Mouse (Mus musculus): ENCODE measurements around the gene Ralb.

The Ralb gene

GRCm38 (mm10) chr1:119450651-119451345, 53.8 kb downstream of the Ralb start:
- no peak for DNase-seq (ENCODE audit: low spot score in 2 of 2)

- no peak for DNase-seq (ENCODE audit: low spot score in 2 of 2)
Measured at GRCm38 (mm10) chr1:119446753-119447283, 57.8 kb downstream of the Ralb start.

- DNase-seq (ENCODE audit: low spot score in 2 of 2): no peak
Measured at GRCm38 (mm10) chr1:119443591-119444350, 60.8 kb downstream of the Ralb start.

- no peak for DNase-seq (ENCODE audit: low spot score in 2 of 2)
Measured at GRCm38 (mm10) chr1:119442901-119443300, 61.7 kb downstream of the Ralb start.

GRCm38 (mm10) chr1:119438105-119438637, 66.4 kb downstream of the Ralb start:
- no peak for DNase-seq (ENCODE audit: low spot score in 2 of 2)

- no peak for DNase-seq (ENCODE audit: low spot score in 2 of 2)
Measured at GRCm38 (mm10) chr1:119437401-119437800, 67.2 kb downstream of the Ralb start.

- no peak for DNase-seq (ENCODE audit: low spot score in 2 of 2)
Measured at GRCm38 (mm10) chr1:119424141-119424860, 80.3 kb downstream of the Ralb start.

GRCm38 (mm10) chr1:119423510-119423909, 81.1 kb downstream of the Ralb start:
- DNase-seq (ENCODE audit: low spot score in 2 of 2): no peak

GRCm38 (mm10) chr1:119422460-119423015, 82.1 kb downstream of the Ralb start:
- no peak for DNase-seq (ENCODE audit: low spot score in 2 of 2)

GRCm38 (mm10) chr1:119421576-119422421, 82.8 kb downstream of the Ralb start, which contains the start of gene Inhbb:
Inhbb (minus strand) TSS chr1:119422248.
- DNase-seq (ENCODE audit: low spot score in 2 of 2): no peak

- DNase-seq (ENCODE audit: low spot score in 2 of 2): no peak
Measured at GRCm38 (mm10) chr1:119420984-119421575, 83.5 kb downstream of the Ralb start.
